Mouse (Mus musculus): ENCODE measurements around the gene Gm28845.

DNA sequence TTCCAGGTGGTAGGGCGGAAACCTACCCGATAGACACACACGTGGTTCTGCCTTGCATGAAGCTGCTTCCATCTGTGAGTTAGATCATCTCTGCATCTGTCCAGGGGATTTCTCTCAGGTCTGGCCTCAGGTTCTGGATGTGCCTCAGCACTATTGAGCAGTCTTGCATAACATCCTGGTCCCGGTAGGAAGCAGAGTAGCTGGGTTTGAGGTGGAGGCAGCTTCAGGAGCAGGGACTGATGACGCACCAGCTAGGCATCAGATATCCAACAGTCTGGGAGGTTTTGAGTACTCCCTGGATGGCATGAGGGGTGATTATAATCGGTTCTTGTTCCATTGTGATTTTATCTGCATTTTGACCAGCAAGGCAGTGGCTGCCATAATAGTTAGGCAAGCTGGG, 18.2 kb upstream of the Gm28845 start:
- TF ChIP-seq POLR2A (IDR thresholded peaks at IDR 0.05; ENCODE audit: insufficient read depth, low read length) (no peak), CTCF (IDR thresholded peaks at IDR 0.05; ENCODE audit: low read depth, low read length) (no peak), EP300 (IDR thresholded peaks at IDR 0.05; ENCODE audit: insufficient read depth, low read depth, low read length) (no peak)
